Mouse (Mus musculus) frontal cortex, postnatal 36 days (tissue): ENCODE data around the gene Trim14.

ENCODE experiments used
- DNase-seq, 2 experiments: peaks; one replicate each; pipeline ENCODE4 v3.0.0; 2022; ENCODE audit warnings: low spot score in 2 of 2

Gene Trim14

GRCm38 (mm10) chr4:46526798-46527557, 9.0 kb downstream of the Trim14 start:
- DNase-seq = no peak

GRCm38 (mm10) chr4:46526226-46526625, 9.7 kb downstream of the Trim14 start:
- DNase-seq = no peak

GRCm38 (mm10) chr4:46523324-46523723, 12.6 kb downstream of the Trim14 start:
- DNase-seq = no peak

- DNase-seq = no peak
Observed at GRCm38 (mm10) chr4:46521457-46521856, 14.5 kb downstream of the Trim14 start.

GRCm38 (mm10) chr4:46520491-46520890, 15.4 kb downstream of the Trim14 start:
- no peak for DNase-seq

- DNase-seq = peak; percentile 61 to 72
Observed at GRCm38 (mm10) chr4:46507736-46508460, 28.0 kb downstream of the Trim14 start.

GRCm38 (mm10) chr4:46506801-46507610, 28.9 kb downstream of the Trim14 start:
- peak; percentile 93 to 95 for DNase-seq

- no peak for DNase-seq
Observed at GRCm38 (mm10) chr4:46505361-46506057, 30.4 kb downstream of the Trim14 start.

- no peak for DNase-seq
Observed at GRCm38 (mm10) chr4:46503881-46504280, 32.1 kb downstream of the Trim14 start.

GRCm38 (mm10) chr4:46502606-46503502, 33.1 kb downstream of the Trim14 start:
- no peak for DNase-seq

GRCm38 (mm10) chr4:46498976-46499375, 37.0 kb downstream of the Trim14 start:
- DNase-seq = peak in 1 of 2 experiments; percentile 19

- DNase-seq = no peak
Observed at GRCm38 (mm10) chr4:46498511-46498910, 37.4 kb downstream of the Trim14 start.

GRCm38 (mm10) chr4:46497286-46497892, 38.6 kb downstream of the Trim14 start:
- DNase-seq = peak; percentile 64 to 75

GRCm38 (mm10) chr4:46495543-46495942, 40.4 kb downstream of the Trim14 start:
- DNase-seq = no peak

GRCm38 (mm10) chr4:46493071-46493470, 42.9 kb downstream of the Trim14 start:
- DNase-seq = no peak

- DNase-seq = peak; percentile 93 to 94
Observed at GRCm38 (mm10) chr4:46489028-46489925, 46.7 kb downstream of the Trim14 start, which contains the start of gene Nans. Gene Nans (plus strand): TSS chr4:46489248.

- peak; percentile 22 to 24 for DNase-seq
Observed at GRCm38 (mm10) chr4:46487348-46487747, 48.6 kb downstream of the Trim14 start.

- peak in 1 of 2 experiments; percentile 24 for DNase-seq
Observed at GRCm38 (mm10) chr4:46485696-46486417, 50.1 kb downstream of the Trim14 start.
